Mouse (Mus musculus): ENCODE data around the gene Cfap157.
A peak's percentile ranks its signal among the peaks of the same experiment; 100 is the strongest.

The Cfap157 gene

DNA sequence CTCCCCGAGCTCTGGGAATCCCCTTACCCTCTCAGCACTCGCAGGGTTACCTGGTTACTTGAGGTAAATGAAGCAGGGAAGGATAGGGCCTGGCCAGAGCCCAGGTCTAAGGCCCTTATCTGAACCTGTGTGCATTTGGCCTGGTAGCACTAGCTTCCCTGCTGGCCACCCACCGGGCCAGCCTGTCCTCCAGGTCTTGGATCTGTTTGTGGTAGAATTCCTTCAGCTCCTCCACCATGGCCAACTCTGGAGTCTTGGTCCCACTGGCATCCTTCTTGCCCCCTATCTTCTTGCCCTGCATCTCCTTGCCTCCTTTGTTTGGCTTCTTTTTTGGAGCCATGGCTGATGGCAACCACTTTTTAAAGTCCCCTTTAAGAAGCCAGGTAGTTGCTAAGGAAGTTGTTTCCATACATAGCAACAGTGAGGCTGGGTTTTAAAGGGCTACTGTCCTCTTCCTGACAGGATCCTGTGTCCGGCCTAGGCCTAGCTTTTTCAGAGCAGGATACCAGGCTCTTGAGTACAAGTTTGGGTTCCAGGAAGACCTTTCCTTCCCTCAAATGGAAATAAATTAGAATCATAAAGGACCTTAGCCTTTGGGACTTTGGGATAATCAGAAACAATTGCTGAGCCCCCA lies at the start of gene Cfap157:
Gene Cfap157 (minus strand): TSS at position 381 of the 634 bp plus-strand sequence.
- DNase-seq (ENCODE audit: low spot score in 2 of 2): no peak

DNA sequence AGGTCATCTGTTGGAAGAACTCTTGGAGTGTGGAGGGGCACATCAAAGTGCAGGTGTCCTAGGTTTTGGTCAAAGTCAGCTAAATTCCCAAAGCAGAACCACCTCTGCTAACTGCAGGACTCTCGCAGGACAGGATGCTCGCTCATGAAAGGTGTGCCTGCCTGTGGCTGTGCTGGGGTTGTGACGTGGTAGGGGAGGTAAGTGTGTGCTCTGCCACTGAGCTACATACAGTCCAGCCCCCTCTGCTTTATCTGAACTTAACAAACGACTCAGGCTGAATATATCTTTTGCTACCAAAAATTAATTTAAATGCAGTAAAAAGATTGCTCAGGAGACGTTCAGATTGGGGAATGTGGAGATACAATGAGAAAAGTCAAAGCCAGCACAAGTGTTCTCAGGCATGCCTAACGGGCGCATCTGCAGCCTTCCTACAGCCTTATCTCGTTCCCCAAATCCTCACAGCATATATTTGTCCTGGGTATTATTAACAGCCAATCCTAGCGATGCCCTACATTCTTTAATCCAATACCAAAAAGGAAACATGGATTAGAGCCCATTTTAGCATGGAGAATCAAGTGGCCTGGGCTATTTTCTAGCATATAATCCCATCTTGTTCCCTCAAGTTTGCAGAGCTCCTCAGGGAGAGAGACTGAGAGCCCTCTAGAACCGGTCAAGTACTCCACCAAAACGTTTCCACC lies 44.9 kb upstream of the Cfap157 start:
- no peak for DNase-seq (ENCODE audit: low spot score in 2 of 2)

DNA sequence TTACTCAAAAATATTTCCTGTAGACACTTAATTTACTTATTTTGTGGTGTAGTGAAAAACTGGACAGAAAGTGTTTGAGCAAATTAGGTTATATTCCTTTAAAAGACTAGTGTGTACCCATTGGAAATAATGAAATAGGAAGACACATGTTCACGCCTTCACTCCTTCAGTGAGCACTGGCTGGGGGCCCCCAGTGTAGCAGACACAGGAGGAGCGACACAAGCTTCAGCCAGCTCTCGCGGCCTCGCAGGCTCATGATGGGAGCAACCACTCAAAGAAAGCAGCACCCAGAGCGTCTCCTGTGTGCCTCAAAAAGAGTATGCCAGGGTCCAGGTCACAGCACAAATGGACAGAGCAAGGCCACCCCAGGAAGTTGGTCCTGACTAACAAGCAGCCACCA lies 41.6 kb upstream of the Cfap157 start:
- DNase-seq (ENCODE audit: low spot score in 2 of 2): no peak

DNA sequence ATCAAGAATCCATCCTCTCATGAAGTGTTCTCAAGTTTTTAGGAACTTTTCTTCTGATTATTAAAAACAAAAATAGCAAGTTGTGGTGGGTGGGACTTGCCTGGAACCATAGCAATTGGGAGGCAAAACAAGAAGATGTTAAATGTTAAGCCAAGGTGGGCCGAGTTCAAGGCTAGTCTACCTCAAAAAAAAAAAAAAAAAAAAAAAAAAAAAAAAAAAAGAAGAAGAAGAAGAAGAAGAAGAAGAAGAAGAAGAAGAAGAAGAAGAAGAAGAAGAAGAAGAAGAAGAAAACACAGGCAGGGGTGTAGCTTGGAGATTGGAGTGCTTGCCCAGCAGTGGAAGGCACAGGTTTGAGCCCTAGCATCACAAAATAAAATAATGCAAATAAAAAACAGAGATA lies 40.5 kb upstream of the Cfap157 start:
- no peak for DNase-seq (ENCODE audit: low spot score in 2 of 2)

DNA sequence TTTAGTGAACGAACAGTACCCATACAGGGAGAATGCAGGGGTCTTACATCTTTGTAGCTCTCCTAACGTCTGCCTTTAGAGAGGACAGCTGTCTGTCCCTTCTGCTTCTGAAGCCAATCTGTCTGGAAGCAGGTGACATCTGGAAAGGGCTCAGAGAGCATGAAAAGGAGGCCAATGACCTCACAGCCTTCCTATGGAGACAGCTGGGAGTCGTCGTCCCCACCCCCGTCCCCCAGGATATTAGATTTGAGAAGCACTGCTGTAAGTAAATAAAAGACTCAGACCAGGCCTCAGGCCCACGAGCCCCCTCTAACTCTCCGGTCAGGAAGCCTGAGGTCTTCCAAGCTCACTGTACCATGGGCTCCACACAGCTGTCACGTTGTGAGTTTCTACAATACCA lies 40.0 kb upstream of the Cfap157 start:
- no peak for DNase-seq (ENCODE audit: low spot score in 2 of 2)

DNA sequence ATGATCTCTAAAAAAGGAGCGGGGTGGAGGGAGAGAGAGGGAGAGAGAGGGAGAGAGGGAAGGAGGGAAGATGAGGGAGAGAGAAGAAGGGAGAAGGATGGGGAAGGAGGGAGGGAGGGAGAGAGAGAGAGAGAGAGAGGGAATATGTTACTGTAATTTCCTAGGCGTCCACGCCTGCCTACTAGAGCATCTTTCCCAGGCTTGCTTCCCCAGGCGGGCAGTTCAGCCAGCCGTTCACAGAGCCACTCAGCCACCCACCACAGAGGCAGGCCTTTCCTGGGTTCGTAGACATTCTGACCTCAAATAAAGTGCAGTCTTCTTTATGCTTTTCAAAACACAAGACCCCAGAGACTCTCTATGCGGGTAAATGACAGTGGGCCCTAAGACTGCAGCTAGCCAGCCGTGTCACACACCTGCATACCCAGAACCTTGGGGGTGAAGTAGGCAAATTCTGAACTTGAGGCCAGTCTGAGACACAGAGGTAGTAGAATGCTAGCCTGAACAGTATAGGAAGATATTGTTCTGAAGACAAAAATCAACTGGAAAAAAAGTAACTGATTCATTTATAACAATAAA lies 39.4 kb upstream of the Cfap157 start:
- DNase-seq (ENCODE audit: low spot score in 2 of 2): no peak

DNA sequence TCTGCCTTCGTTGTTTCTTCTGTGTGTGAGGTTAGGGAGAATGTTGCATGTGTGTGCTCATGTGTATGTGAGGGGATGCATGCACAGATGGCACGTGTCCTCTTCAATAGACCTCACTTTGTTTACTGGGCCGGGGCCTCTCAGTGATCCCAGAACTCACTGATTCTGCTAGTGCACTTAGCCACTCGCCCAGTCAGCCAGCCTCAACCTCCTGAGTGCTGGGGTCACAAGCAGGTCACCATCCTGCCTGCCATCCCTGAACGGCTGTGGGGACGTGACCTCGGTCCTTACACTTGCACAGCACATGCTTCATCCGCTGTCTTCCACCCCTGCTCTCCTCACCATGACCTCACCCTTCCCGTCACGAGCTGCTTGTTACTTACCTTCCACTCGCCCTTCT lies 38.9 kb upstream of the Cfap157 start:
- no peak for DNase-seq (ENCODE audit: low spot score in 2 of 2)

DNA sequence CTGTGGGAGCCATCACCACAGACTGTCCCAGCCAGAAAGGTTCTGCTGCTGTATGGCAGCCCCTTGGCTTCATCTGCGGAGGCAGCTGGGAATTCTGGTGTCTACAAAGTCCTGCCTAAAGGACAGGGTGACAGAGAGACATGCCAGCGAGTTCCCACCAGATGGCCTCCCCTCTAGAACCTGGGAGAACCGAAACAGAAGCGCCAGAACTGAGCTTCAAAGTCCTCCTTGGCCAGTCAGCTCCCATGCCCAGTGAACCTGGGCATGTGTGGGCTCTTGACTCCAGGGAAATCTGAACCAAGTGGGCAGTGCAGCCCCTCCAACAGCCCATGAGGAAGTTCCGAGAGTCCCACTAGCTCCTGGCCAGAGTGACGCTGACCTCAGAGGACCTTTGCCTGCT lies 38.4 kb upstream of the Cfap157 start:
- DNase-seq (ENCODE audit: low spot score in 2 of 2): no peak

DNA sequence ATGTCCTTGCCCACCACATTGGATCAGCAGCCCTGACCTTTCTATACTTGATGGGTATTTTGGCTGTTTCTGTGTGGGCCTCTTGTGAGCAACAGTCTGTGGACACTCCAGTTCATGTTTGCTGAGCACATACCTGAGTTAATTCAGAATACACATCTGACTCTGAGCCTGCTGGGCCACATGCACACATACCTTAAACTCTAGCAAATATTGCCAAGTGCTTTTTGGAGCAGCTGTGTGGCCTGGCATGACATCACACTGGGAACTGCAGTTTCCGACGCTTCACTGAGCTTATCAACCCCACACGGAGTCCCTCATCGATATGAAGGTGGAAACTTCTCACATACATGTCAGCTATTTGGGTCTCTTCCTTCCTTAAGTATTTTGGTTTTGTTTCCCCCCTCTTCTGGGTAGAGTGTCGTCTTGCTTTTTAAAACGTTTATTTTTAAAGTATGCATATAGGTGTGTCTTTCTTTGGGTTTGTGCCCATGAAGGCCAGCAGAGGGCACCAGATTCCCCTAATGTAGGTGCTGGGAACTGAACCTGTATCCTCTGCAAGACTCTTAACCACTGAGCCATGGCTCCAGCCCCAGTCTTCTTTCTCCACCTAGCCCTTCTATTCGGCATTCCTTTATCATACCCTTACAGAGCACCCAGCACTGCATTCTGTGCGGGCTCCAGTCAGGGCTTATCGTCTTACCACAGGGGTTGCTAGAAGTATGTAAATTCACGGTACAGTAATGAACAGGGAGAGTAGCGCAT lies 37.0 kb upstream of the Cfap157 start:
- no peak for DNase-seq (ENCODE audit: low spot score in 2 of 2)

DNA sequence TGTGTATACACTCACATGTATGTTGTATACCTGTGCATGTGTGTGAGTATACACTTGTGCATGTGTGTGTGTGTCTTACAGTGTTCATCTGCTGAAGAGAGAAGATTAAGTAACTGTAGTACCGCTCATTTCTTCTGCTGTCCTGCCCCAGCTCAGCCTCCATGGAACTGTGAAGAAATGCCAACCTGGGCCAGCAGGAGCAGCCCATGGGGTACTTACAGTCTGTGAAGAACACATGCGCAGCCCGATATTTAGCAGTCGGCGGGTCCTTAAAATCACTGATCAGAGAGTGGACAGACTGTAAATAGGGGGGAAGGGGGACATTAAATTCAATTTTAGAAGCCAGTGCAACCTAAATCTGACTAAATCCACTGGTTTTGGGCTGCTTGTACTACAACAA lies 34.0 kb upstream of the Cfap157 start:
- DNase-seq (ENCODE audit: low spot score in 2 of 2): no peak

GRCm38 (mm10) chr2:32817589-32817988 lies 33.4 kb upstream of the Cfap157 start:
- DNase-seq (ENCODE audit: low spot score in 2 of 2): no peak

GRCm38 (mm10) chr2:32816946-32817581 lies 32.8 kb upstream of the Cfap157 start:
- DNase-seq (ENCODE audit: low spot score in 2 of 2): peak; percentile 36 to 61

DNA sequence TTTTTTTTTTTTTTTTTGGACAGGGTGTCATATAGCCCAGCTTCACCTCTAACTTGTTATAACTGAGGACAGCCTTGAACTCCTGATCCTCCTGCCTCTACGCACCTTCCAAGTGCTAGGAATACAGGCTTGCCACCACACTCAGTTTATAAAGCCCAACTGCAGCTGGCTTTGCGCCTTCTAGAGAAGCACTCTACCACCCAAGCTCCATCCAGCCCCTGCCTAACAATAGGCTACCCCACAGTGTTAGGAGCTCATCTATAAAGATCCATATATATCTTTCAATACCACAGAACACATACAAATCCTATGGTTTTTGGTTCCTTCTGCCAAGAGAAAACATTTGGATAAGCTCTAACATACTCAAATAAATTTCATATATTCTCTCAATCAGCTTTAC lies 32.3 kb upstream of the Cfap157 start:
- no peak for DNase-seq (ENCODE audit: low spot score in 2 of 2)

DNA sequence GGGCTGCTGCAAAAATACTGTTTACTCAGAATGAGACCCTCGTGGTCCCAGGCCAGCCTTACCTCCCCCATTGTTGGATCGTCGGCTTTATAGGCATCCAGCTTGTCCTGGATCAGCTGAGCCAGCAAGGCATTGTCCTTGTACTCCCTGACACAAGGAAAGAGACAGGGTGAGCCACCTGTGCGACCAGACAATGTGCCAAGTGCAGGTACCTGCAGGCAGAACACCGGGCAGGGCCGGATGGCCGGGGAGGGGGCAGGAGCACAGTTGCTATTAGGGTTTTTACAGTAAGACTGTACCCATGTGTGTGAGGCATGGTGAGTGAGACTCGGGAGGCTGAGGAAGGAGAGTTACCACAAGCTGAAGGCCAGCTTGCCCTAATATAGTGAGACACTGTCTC lies 27.7 kb upstream of the Cfap157 start:
- no peak for DNase-seq (ENCODE audit: low spot score in 2 of 2)

- DNase-seq (ENCODE audit: low spot score in 2 of 2): no peak
Observed at GRCm38 (mm10) chr2:32808816-32809566, 24.8 kb upstream of the Cfap157 start.

DNA sequence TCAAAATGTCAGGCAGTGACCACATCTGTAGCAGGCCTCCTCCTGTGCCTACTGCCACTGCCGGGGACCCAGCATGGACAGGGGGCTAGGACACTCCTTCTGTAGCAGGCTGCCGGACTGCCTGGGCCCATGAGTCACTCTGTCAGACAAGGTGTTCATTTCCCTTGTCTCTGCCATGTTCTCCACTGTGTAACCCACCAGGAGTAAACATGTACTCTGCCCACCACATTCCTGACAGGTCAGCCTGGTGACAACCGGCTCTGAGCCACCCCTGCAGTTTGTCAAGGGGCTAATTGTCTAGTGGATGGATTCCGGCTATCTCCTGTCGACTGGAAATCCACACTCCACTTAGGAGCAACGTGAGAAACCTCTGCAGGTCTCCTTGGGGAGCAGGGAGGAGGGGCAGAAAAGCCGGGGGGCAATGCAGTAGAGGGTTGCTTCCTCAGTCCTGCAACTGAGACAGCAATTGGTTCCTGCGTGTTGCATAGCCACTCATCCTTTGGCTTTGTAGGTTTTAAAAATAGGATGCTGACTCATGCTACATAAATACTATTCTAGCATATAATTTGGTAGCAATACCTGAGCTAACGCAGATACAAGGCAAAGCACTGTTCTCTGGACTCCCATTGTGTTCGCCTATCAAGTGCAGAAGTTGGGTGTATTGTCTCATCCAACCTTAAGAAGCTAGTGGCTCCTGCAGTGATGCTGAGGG lies 14.2 kb upstream of the Cfap157 start:
- no peak for DNase-seq (ENCODE audit: low spot score in 2 of 2)

DNA sequence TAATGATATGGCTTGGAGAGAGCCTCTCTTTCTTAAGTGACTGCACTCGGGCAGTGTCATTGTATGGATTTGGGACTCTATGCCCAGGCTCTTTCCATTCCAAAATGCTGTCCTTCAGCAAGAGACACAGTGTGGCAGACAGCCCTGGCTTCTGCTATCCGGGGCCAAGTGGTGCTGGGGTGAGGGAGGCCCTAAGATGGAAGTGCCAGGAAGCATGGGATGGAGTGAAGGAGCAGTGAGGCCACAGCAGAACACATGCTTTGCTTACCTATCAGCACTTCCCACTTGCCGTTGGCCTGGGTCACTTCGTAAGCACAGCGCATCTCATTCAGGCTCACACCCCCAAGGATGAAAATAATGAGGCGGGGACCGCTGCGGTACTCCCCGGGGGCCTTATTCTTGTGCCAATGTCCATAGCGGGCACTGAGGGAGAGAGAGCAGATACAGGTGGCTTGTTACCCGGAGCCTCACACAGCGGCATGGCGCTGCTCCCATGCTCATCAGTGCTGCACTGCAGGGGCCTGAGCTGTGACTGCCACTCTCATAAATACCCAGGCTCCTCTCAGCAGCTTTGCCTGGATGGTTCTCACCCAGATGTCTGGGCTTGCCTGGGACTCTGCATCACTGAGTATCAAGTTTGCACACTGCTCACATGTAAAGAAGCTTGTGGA lies 11.7 kb upstream of the Cfap157 start:
- no peak for DNase-seq (ENCODE audit: low spot score in 2 of 2)

DNA sequence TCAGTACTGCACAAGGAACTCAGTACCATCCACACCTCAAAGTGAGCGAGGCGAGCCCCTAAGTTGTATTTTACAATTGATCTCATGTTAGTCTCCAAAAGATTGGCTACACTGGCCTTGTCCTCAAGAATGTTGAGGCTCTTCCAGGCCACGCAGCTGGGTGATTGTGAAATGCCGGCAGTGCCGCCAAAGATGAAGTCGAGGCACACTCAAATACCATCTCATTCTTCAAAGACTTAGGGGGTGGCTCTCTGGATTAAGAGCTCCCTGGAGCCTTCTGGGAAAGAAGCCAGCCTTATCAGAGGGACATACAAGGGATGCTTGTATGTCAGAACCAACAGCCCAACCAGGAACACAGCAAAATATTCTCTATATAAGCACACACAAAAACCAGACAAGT lies 7.1 kb upstream of the Cfap157 start:
- no peak for DNase-seq (ENCODE audit: low spot score in 2 of 2)

GRCm38 (mm10) chr2:32788581-32788980 lies 4.4 kb upstream of the Cfap157 start:
- no peak for DNase-seq (ENCODE audit: low spot score in 2 of 2)

DNA sequence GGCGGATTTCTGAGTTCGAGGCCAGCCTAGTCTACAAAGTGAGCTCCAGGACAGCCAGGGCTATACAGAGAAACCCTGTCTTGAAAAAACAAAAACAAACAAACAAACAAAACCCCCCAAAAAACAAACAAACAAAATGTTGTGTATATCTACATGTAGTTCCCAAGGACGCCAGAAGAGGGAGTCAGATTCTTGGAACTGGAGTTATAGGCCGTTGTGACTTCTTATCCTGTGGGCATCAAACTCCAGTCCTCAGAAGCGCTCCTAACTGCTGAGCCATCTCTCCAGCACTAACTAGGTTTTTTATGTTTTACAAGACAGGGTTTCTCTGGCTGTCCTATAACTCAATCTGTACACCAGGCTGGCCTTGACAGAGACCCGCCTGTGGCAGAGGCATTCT lies 2.9 kb upstream of the Cfap157 start:
- DNase-seq (ENCODE audit: low spot score in 2 of 2): no peak
